Mouse (Mus musculus) thymus, postnatal 25 days (tissue): ENCODE data around the gene Fam120a.

ENCODE experiments used
- DNase-seq: peaks from one replicate; pipeline ENCODE4 v3.0.0; 2022

Fam120a gene

GRCm38 (mm10) chr13:48965559-48966525, 2.0 kb downstream of the Fam120a start:
- peak; percentile 72 for DNase-seq

DNA sequence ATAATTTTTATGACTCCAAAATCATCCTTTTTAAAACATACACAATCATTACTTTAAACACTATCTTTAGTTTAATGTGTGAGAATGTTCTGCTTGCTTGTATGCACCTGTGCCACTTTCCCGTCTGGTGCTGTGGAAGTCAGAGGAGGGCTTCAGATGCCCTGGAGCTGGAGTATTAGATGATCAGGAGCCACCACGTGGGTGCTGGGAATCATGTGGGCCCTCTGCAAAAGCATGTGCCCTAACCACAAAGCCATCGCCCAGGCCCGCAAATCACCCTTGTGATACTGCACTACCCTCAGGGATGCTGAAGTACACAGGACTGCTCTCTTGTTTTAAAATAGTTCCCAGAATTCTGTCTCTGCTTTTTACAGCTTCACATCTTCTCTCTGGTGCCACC, 3.0 kb downstream of the Fam120a start:
- no peak for DNase-seq

GRCm38 (mm10) chr13:48963111-48963510, 4.7 kb downstream of the Fam120a start:
- DNase-seq = no peak

DNA sequence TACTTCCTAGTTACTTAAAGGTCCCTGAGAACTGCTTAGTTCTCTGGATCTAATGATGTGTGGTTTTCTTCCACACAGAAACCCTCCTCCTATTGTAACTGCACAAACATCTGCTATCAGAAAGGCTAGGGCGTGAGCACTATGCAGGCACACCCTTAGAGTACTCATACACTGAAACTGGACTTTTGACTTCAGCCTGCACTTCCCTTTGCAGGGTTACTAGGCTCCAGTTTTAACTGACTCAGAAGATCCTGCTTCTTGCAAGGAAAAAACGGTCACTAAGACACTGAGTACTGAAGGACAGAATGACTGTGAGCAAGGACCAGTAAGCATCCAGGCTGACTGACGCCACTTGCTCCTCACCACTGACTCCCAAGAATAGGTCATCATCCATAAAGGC, 5.3 kb downstream of the Fam120a start:
- no peak for DNase-seq

DNA sequence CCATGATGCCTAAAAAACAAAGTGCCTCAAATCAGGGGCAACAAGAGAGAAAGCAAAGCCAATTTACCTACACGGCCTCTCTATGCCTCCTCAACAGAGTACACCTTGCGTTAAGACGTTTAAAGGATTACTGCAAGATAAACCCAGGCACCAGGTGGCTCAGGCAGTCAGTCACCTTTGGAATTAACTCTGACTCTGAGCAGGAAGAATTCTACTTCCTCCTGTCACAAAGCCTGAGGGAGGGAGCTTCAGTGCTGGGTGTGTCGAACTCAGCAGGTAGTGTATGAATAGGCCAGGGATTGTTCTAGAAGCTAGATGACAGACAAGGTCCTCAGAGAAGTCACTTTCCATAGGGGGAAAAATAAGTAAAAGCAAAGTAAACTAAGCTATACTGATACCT, 9.2 kb downstream of the Fam120a start:
- DNase-seq = no peak

- DNase-seq = peak; percentile 31
These were observed 13.0 kb downstream of the Fam120a start for GRCm38 (mm10) chr13:48954825-48955224.

GRCm38 (mm10) chr13:48950600-48951241, 17.1 kb downstream of the Fam120a start:
- DNase-seq = no peak

- no peak for DNase-seq
These were observed 18.9 kb downstream of the Fam120a start for GRCm38 (mm10) chr13:48948951-48949350.

DNA sequence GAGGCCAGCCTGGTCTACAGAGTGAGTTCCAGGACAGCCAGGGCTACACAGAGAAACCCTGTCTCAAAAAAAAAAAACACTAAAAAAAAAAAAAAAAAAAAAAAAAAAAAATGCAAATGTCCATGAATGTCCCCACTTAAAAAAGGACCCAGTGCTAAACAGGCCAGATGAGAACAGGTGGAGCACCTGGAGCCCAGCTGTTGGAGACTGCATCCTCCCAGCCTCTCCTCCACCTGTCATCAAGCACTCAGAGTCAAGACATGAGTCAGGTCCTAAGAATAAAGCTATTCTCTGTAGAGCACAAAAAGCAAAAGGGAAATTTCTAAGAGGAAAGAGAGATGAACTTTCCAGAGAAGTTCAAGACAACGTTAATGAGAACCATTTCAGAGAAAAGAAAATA, 23.2 kb downstream of the Fam120a start:
- DNase-seq = no peak

DNA sequence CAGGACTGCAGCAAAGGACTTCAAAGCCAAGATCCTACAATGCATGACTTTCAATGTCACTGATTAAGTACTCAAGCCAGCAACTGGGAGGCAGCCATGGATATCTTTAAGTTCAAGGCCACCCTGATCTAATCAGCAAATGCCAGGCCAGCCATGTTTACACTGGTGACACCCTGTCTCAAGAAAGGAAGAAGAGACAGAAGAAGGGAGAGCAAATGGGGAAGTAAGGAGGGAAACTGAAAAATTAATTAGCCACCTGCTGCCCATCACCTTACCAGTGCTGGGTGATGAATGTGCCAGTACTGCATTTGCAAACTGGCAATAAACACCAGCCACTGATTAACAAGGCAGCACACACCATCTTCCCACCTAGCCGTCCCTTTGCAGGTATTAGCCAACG, 25.3 kb downstream of the Fam120a start:
- DNase-seq = no peak

GRCm38 (mm10) chr13:48941773-48942172, 26.0 kb downstream of the Fam120a start:
- DNase-seq = no peak

DNA sequence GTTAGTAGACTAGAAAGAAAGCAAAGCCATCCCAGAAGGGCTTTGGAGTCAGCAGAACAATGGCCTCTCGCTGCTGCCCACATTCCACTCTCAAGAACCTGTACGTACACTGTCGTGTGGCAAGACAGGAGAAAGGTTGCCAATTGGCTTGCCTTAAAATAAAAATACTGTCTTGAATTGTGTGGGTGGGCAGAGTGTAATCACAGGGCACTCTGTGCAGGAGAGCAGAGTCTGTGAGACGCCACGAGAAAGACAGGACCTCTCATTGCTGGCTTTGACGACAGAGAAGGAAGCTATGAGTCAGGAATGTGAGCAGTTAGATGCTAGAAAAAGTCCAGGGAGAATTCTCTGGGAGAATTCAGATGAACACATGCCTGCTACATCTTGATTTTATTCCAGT, 33.2 kb downstream of the Fam120a start:
- no peak for DNase-seq

DNA sequence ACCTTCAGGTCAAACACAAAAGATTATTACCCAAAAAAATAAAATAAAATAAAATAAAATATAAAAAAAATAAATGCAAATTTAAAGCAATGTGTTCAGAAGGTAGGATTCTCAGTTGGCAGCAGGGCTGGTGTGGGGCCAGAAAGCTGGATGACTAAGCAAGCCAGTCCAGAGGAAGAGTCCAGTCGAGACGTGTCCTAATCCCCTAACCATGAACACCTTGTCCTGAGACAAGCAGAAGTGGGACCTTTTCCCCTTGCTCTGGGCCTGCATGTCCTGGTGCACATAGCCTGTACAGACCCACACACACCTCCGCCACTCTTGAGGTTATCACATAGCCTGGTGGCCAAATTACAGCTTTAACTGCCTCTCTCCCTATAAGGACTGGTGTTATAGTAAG, 35.1 kb downstream of the Fam120a start:
- no peak for DNase-seq

- DNase-seq = no peak
These were observed 36.1 kb downstream of the Fam120a start for GRCm38 (mm10) chr13:48931687-48932086.

- no peak for DNase-seq
These were observed 36.6 kb downstream of the Fam120a start for GRCm38 (mm10) chr13:48931232-48931631.

DNA sequence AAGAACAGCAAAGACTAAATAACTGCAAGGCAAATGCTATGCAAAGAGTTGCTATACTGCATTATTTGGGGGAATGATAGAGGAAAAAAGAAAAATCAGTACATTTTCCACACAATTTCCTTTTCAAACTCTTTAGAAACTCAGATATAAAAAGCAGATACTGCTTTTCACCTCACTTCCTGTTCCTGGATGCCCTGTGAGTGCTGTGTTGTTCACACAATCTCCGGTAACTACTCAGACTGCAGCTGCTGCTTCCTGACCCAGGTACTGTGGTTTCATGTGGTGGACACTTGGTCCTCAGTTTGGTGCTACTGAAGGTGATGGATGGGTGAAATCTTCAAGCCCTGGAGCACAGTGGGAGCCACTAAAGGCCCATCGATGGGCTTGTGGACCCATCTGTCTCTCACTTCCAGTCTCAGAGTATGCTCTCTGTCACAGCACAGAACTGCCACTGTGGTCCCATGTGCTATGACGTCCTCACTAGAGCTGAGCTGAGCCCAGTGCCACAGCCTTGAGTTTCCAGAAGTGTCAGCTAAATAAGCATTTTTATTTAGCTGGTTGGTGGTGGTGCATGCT, 38.2 kb downstream of the Fam120a start:
- peak; percentile 27 for DNase-seq

- DNase-seq = no peak
These were observed 40.2 kb downstream of the Fam120a start for GRCm38 (mm10) chr13:48927609-48928008.

- no peak for DNase-seq
These were observed 45.1 kb downstream of the Fam120a start for GRCm38 (mm10) chr13:48922712-48923111.

DNA sequence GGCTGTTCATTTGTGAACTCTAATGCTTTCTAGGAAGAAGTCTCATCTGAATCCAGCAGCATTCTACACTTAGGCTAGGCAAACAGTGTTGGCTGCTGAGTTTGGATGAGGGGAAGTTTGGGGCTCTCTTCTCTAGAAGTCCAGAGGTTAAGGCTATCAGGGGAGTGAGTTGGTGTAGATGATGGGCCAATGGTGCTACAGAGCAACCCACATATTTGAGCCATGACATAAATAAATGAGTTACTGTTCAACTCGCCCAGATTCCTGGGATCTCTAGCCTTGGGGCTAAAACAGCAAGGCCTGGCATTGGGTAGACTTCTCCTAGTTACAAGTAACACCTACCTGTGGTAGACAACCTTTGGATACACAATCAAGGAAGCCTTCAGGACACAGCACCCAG, 46.6 kb downstream of the Fam120a start:
- DNase-seq = no peak

- DNase-seq = no peak
These were observed 47.9 kb downstream of the Fam120a start for GRCm38 (mm10) chr13:48919756-48920415.

DNA sequence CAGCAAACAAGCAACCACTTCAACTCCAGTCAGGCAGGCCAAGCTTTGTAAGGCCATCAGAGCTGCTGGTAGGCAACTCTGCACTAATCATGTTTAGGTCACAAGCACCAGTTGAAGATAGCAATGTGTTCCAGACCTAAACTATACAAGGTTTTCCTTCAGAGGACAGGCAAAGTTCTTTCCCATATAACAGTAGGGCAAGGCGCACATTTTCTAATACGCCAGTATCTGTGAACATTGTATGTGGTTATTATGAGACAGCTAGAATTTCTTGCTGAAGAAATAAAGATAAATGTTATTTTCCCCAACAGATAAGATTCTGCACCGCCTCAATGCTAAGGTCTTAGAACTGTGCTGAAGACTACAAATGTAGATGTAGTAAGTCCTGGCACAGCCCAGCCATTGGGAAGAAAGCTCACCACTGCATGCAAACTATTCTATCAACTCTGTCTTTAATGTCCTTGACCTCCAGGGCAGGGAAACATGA, 50.7 kb downstream of the Fam120a start:
- no peak for DNase-seq

- DNase-seq = no peak
These were observed 54.1 kb downstream of the Fam120a start for GRCm38 (mm10) chr13:48913680-48914079.

DNA sequence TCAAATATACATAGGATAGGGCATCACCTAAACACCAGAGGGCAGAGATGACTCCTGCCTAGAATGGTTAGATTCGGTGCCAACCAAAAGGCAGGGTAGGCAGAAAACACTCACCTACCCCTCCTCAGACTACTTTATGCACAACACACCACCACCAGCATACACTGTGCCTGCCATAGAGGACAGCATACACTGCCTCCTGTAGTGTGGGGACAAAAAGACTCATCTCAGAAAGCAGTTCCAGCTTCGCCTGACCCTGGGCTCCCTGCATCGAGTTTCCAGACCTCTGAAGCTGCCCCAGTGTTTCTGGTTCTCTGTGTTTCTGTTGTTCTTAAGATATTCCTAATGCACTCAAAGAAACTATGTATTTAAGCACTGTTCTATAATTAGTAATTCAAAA, 54.7 kb downstream of the Fam120a start:
- DNase-seq = no peak
